Mouse (Mus musculus): ENCODE data around the gene 3110082I17Rik.

Gene 3110082I17Rik

DNA sequence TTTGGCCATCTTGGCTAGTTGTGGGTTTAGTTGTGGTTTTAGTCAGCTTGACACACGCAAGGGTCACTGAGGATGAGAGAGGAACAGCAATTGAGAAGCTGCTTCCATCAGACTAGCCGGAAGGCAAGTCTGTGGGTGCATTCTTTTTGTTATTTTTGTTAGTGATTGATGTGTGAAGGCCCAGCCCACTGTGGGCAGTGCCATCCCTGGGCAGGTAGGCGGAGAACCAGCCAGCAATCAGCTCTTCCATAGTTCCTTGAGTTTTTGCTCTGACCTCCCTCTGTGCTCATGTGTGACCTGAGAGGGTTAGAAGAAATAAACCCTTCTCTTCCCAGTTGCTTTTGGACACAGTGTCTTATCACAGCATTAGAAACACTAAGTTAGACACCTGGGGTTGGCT lies 87.2 kb downstream of the 3110082I17Rik start:
- no peak for TF ChIP-seq NANOG (IDR thresholded peaks at IDR 0.05; ENCODE audit: borderline replicate concordance, low read length)
- Histone ChIP-seq H3K36me3 (ENCODE audit: insufficient read depth, low read length) (peaks cover 37% of the 10 kb centered on the region), H3K4me1 (replicated peaks; ENCODE audit: low read depth, low read length) (peaks cover 84% of the 10 kb centered on the region), H3K4me3 (replicated peaks; ENCODE audit: low read length) (no peak overlapping the region), H3K27me3 (ENCODE audit: insufficient read depth, low read length) (no peaks in the 10 kb centered on the region), H3K9me3 (ENCODE audit: low read length) (no peaks in the 10 kb centered on the region)

GRCm38 (mm10) chr5:139371631-139372401 lies 88.5 kb downstream of the 3110082I17Rik start:
- no peaks in the 10 kb centered on the region for H3K9me3 ChIP-seq (ENCODE audit: low read length)
- H3K36me3 ChIP-seq (ENCODE audit: insufficient read depth, low read length) = peaks cover 26% of the 10 kb centered on the region; the same call in 1 of the 2 replicates
- peaks cover 85% of the 10 kb centered on the region for H3K4me1 ChIP-seq (replicated peaks; ENCODE audit: low read depth, low read length)
- TF ChIP-seq POU5F1 (IDR thresholded peaks at IDR 0.05; ENCODE audit: borderline replicate concordance, low read length) (no peak), CTCF (conservative IDR thresholded peaks at IDR 0.05; ENCODE audit: low read length) (no peak), NANOG (IDR thresholded peaks at IDR 0.05; ENCODE audit: borderline replicate concordance, low read length) (no peak)
- peak overlapping the region; percentile 79 for H3K4me3 ChIP-seq (replicated peaks; ENCODE audit: low read length)
- no peaks in the 10 kb centered on the region for H3K27me3 ChIP-seq (ENCODE audit: insufficient read depth, low read length)

- no peaks in the 10 kb centered on the region for H3K27me3 ChIP-seq (ENCODE audit: insufficient read depth, low read length)
- no peaks in the 10 kb centered on the region for H3K9me3 ChIP-seq (ENCODE audit: low read length)
- peaks cover 92% of the 10 kb centered on the region for H3K4me1 ChIP-seq (replicated peaks; ENCODE audit: low read depth, low read length)
- peak overlapping the region; percentile 79 for H3K4me3 ChIP-seq (replicated peaks; ENCODE audit: low read length)
- peaks cover 26% of the 10 kb centered on the region; the same call in 1 of the 2 replicates for H3K36me3 ChIP-seq (ENCODE audit: insufficient read depth, low read length)
- TF ChIP-seq CTCF (conservative IDR thresholded peaks at IDR 0.05; ENCODE audit: low read length) (no peak), NANOG (IDR thresholded peaks at IDR 0.05; ENCODE audit: borderline replicate concordance, low read length) (no peak), POU5F1 (IDR thresholded peaks at IDR 0.05; ENCODE audit: borderline replicate concordance, low read length) (no peak)
Measured at GRCm38 (mm10) chr5:139371118-139371517, 89.2 kb downstream of the 3110082I17Rik start.

GRCm38 (mm10) chr5:139370336-139370735 lies 90.0 kb downstream of the 3110082I17Rik start:
- Histone ChIP-seq H3K9me3 (ENCODE audit: low read length) (no peaks in the 10 kb centered on the region), H3K4me3 (replicated peaks; ENCODE audit: low read length) (peak overlapping the region; percentile 13; the same call in 1 of the 2 replicates), H3K36me3 (ENCODE audit: insufficient read depth, low read length) (peaks cover 21% of the 10 kb centered on the region; the same call in 1 of the 2 replicates), H3K4me1 (replicated peaks; ENCODE audit: low read depth, low read length) (peaks cover 91% of the 10 kb centered on the region), H3K27me3 (ENCODE audit: insufficient read depth, low read length) (no peaks in the 10 kb centered on the region)
- TF ChIP-seq CTCF (conservative IDR thresholded peaks at IDR 0.05; ENCODE audit: low read length) (no peak), POU5F1 (IDR thresholded peaks at IDR 0.05; ENCODE audit: borderline replicate concordance, low read length) (no peak), NANOG (IDR thresholded peaks at IDR 0.05; ENCODE audit: borderline replicate concordance, low read length) (no peak)

- H3K9me3 ChIP-seq (ENCODE audit: low read length) = no peaks in the 10 kb centered on the region
- peaks cover 18% of the 10 kb centered on the region for H3K36me3 ChIP-seq (ENCODE audit: insufficient read depth, low read length)
- peaks cover 91% of the 10 kb centered on the region for H3K4me1 ChIP-seq (replicated peaks; ENCODE audit: low read depth, low read length)
- TF ChIP-seq NANOG (IDR thresholded peaks at IDR 0.05; ENCODE audit: borderline replicate concordance, low read length) = no peak
- TF ChIP-seq CTCF (conservative IDR thresholded peaks at IDR 0.05; ENCODE audit: low read length) = no peak
- no peak for TF ChIP-seq POU5F1 (IDR thresholded peaks at IDR 0.05; ENCODE audit: borderline replicate concordance, low read length)
- no peak overlapping the region for H3K4me3 ChIP-seq (replicated peaks; ENCODE audit: low read length)
- no peaks in the 10 kb centered on the region for H3K27me3 ChIP-seq (ENCODE audit: insufficient read depth, low read length)
Measured at GRCm38 (mm10) chr5:139368638-139369320, 91.5 kb downstream of the 3110082I17Rik start.

- Histone ChIP-seq H3K9me3 (ENCODE audit: low read length) (no peaks in the 10 kb centered on the region), H3K36me3 (ENCODE audit: insufficient read depth, low read length) (peaks cover 25% of the 10 kb centered on the region), H3K4me3 (replicated peaks; ENCODE audit: low read length) (no peak overlapping the region), H3K27me3 (ENCODE audit: insufficient read depth, low read length) (no peaks in the 10 kb centered on the region), H3K4me1 (replicated peaks; ENCODE audit: low read depth, low read length) (peaks cover 88% of the 10 kb centered on the region)
- no peak for TF ChIP-seq CTCF (conservative IDR thresholded peaks at IDR 0.05; ENCODE audit: low read length)
- TF ChIP-seq POU5F1 (IDR thresholded peaks at IDR 0.05; ENCODE audit: borderline replicate concordance, low read length) = no peak
- TF ChIP-seq NANOG (IDR thresholded peaks at IDR 0.05; ENCODE audit: borderline replicate concordance, low read length) = no peak
Measured at GRCm38 (mm10) chr5:139367884-139368458, 92.4 kb downstream of the 3110082I17Rik start.

- TF ChIP-seq CTCF (conservative IDR thresholded peaks at IDR 0.05; ENCODE audit: low read length) = no peak
- no peak for TF ChIP-seq POU5F1 (IDR thresholded peaks at IDR 0.05; ENCODE audit: borderline replicate concordance, low read length)
- no peak for TF ChIP-seq NANOG (IDR thresholded peaks at IDR 0.05; ENCODE audit: borderline replicate concordance, low read length)
- peaks cover 81% of the 10 kb centered on the region for H3K4me1 ChIP-seq (replicated peaks; ENCODE audit: low read depth, low read length)
- peaks cover 39% of the 10 kb centered on the region for H3K36me3 ChIP-seq (ENCODE audit: insufficient read depth, low read length)
- H3K9me3 ChIP-seq (ENCODE audit: low read length) = no peaks in the 10 kb centered on the region
- no peaks in the 10 kb centered on the region for H3K27me3 ChIP-seq (ENCODE audit: insufficient read depth, low read length)
- H3K4me3 ChIP-seq (replicated peaks; ENCODE audit: low read length) = peak overlapping the region; percentile 62
Measured at GRCm38 (mm10) chr5:139366484-139366883, 93.8 kb downstream of the 3110082I17Rik start.

DNA sequence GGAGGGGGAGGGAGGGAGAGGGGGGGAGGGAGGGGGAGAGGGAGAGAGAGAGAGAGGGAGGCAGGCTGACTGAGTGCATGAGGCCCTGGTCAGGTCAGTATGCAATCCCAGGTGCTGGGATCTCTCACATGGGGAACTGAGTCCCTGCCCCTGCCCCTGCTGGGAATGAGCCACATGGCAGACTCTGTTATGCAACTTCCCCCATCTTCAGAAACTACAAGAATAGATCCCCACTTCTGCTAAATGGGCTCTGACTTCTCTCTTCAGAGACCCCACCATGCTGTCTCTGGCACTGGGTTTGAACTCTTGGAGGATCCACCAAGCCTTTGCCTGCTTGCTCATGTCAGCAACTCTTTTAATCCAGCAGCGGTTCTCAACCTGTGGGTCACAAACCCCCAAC lies 94.5 kb downstream of the 3110082I17Rik start:
- H3K27me3 ChIP-seq (ENCODE audit: insufficient read depth, low read length) = no peaks in the 10 kb centered on the region
- H3K4me3 ChIP-seq (replicated peaks; ENCODE audit: low read length) = no peak overlapping the region
- TF ChIP-seq POU5F1 (IDR thresholded peaks at IDR 0.05; ENCODE audit: borderline replicate concordance, low read length) (no peak), NANOG (IDR thresholded peaks at IDR 0.05; ENCODE audit: borderline replicate concordance, low read length) (no peak), CTCF (conservative IDR thresholded peaks at IDR 0.05; ENCODE audit: low read length) (no peak)
- no peaks in the 10 kb centered on the region for H3K9me3 ChIP-seq (ENCODE audit: low read length)
- peaks cover 45% of the 10 kb centered on the region for H3K36me3 ChIP-seq (ENCODE audit: insufficient read depth, low read length)
- peaks cover 74% of the 10 kb centered on the region for H3K4me1 ChIP-seq (replicated peaks; ENCODE audit: low read depth, low read length)
